Mouse (Mus musculus): ENCODE results near the gene Gm3250.

DNA sequence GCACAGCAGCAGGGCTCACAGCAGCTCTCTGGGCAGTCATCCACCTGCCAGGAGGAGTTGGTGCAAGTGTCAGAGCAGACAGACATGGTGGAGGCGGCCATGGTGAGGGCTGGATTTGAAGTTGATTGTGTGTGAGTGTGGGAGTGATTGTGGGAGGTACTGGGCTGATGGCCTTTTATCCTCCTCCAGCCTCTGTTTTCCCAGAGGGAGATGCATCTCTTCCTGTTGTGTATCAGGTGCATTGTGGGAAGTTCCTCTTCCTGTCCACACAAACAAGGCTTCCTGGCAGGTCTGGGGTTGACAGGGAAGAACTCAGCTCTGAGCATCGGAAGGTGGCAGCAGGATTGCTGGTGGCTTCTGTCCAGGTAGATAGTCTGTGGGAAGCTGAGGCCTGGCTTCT, 12.6 kb upstream of the Gm3250 start, which contains the start of gene Gm9639:
- no peak for TF ChIP-seq CTCF (IDR thresholded peaks at IDR 0.05; ENCODE audit: low read depth)
- no peak for TF ChIP-seq EP300 (optimal IDR thresholded peaks at IDR 0.05)

All from stomach, postnatal 0 days (tissue).